Mouse (Mus musculus): Measurements from ENCODE around the gene Sirpa.

Sirpa gene

DNA sequence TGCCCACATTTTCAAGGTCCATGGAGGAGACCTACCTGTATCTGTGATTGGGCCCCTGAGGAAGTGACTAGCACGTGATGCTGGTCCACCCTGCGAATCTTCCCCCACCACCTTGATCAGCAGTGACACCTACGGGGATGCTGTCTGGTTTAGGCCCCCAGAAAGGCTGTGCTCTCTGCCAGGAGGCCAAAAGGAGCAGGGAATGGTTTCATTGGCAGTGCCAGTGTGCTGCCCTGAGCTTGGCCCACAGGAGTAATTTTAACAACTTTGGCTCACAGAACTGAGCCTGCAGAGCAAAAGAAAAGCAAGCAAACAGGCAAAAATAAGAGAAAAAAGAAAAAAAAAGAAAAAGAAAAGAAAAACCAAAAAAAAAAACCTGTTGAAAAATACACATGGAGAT, 13.2 kb downstream of the Sirpa start:
- TF ChIP-seq CTCF (conservative IDR thresholded peaks at IDR 0.05; ENCODE audit: low read length) (no peak), POU5F1 (IDR thresholded peaks at IDR 0.05; ENCODE audit: borderline replicate concordance, low read length) (no peak), NANOG (IDR thresholded peaks at IDR 0.05; ENCODE audit: borderline replicate concordance, low read length) (no peak)
- H3K36me3 ChIP-seq (ENCODE audit: insufficient read depth, low read length): no peaks in the 10 kb centered on the region
- no peaks in the 10 kb centered on the region for H3K9me3 ChIP-seq (ENCODE audit: low read length)

DNA sequence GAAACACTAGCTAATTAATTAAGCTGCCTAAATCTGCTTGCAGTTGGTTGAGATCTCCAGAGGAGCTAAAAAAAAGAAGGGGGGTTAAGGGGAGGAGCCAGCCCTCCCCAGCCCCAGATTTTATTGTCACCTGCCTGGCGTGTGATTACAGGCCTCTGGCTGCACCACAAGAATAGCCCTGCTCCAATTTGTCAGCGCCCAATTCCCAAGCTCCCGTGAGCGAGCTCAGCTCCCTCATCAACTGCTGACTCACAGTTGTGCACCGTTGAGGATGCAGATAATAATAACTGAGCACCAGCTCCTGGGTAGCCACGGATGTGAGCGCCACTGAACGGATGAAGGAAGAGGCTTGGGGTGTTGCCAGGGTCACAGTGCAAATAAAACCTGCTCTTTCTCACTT, 13.6 kb downstream of the Sirpa start:
- no peak overlapping the region for H3K4me3 ChIP-seq (replicated peaks; ENCODE audit: low read length)
- 0 out of 2 replicates have a peak, but pooled peaks cover under 1% of the 10 kb centered on the region for H3K27me3 ChIP-seq (ENCODE audit: insufficient read depth, low read length)
- H3K36me3 ChIP-seq (ENCODE audit: insufficient read depth, low read length): no peaks in the 10 kb centered on the region
- no peaks in the 10 kb centered on the region for H3K4me1 ChIP-seq (replicated peaks; ENCODE audit: low read depth, low read length)
- TF ChIP-seq CTCF (conservative IDR thresholded peaks at IDR 0.05; ENCODE audit: low read length) (no peak), POU5F1 (IDR thresholded peaks at IDR 0.05; ENCODE audit: borderline replicate concordance, low read length) (no peak), NANOG (IDR thresholded peaks at IDR 0.05; ENCODE audit: borderline replicate concordance, low read length) (no peak)
- H3K9me3 ChIP-seq (ENCODE audit: low read length): no peaks in the 10 kb centered on the region

More for the DNA sequence above, 13.2 kb downstream of the Sirpa start:
- 0 out of 2 replicates have a peak, but pooled peaks cover 4% of the 10 kb centered on the region for H3K27me3 ChIP-seq (ENCODE audit: insufficient read depth, low read length)
- no peaks in the 10 kb centered on the region for H3K4me1 ChIP-seq (replicated peaks; ENCODE audit: low read depth, low read length)
- H3K4me3 ChIP-seq (replicated peaks; ENCODE audit: low read length): no peak overlapping the region

DNA sequence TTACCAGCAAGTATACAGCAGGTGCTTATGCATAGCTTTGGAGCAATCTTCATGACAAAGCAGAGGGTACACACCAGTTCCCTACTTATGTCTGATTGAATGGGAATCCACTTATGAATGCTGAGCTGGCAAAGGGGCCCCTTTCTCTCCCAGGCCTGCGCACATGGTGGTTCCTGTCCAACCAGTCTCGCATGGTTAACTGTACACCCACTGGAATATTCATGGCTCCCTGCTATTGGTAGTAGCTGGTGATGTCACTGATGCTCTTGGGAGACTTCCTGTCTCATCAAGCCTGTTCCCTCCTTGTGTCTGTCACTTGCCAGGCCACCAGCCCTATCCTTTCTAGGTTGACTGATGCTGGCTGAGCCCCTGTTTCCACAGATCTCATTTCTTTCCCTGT, 14.3 kb downstream of the Sirpa start:
- no peaks in the 10 kb centered on the region for H3K9me3 ChIP-seq (ENCODE audit: low read length)
- H3K36me3 ChIP-seq (ENCODE audit: insufficient read depth, low read length): no peaks in the 10 kb centered on the region
- H3K4me3 ChIP-seq (replicated peaks; ENCODE audit: low read length): no peak overlapping the region
- no peaks in the 10 kb centered on the region for H3K27me3 ChIP-seq (ENCODE audit: insufficient read depth, low read length)
- no peak for TF ChIP-seq NANOG (IDR thresholded peaks at IDR 0.05; ENCODE audit: borderline replicate concordance, low read length)
- TF ChIP-seq POU5F1 (IDR thresholded peaks at IDR 0.05; ENCODE audit: borderline replicate concordance, low read length): no peak
- TF ChIP-seq CTCF (conservative IDR thresholded peaks at IDR 0.05; ENCODE audit: low read length): no peak
- H3K4me1 ChIP-seq (replicated peaks; ENCODE audit: low read depth, low read length): no peaks in the 10 kb centered on the region

DNA sequence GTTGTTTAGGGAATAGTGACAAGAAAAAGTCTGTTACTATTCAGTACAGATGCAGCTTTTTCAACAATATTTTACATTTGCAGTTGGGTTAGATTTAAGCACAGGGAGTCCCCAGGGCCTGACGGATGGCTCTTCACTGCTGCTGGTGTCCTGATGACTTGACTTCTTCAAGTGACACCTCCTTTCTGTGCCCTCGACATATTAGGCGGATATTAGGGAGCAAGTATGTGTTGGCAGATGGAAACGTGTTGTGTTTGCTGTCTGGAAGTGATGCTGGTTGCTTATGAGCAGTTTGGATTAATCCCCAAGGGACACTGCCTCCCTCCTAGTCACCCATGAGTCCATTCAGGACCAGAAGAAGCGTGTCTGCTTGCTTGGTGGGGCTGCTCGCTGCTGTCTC, 21.3 kb downstream of the Sirpa start:
- no peaks in the 10 kb centered on the region for H3K4me1 ChIP-seq (replicated peaks; ENCODE audit: low read depth, low read length)
- H3K27me3 ChIP-seq (ENCODE audit: insufficient read depth, low read length): no peaks in the 10 kb centered on the region
- peaks cover 14% of the 10 kb centered on the region for H3K9me3 ChIP-seq (ENCODE audit: low read length)
- TF ChIP-seq CTCF (conservative IDR thresholded peaks at IDR 0.05; ENCODE audit: low read length) (no peak), NANOG (IDR thresholded peaks at IDR 0.05; ENCODE audit: borderline replicate concordance, low read length) (no peak), POU5F1 (IDR thresholded peaks at IDR 0.05; ENCODE audit: borderline replicate concordance, low read length) (no peak)
- no peak overlapping the region for H3K4me3 ChIP-seq (replicated peaks; ENCODE audit: low read length)
- 0 out of 2 replicates have a peak, but pooled peaks cover 3% of the 10 kb centered on the region for H3K36me3 ChIP-seq (ENCODE audit: insufficient read depth, low read length)

DNA sequence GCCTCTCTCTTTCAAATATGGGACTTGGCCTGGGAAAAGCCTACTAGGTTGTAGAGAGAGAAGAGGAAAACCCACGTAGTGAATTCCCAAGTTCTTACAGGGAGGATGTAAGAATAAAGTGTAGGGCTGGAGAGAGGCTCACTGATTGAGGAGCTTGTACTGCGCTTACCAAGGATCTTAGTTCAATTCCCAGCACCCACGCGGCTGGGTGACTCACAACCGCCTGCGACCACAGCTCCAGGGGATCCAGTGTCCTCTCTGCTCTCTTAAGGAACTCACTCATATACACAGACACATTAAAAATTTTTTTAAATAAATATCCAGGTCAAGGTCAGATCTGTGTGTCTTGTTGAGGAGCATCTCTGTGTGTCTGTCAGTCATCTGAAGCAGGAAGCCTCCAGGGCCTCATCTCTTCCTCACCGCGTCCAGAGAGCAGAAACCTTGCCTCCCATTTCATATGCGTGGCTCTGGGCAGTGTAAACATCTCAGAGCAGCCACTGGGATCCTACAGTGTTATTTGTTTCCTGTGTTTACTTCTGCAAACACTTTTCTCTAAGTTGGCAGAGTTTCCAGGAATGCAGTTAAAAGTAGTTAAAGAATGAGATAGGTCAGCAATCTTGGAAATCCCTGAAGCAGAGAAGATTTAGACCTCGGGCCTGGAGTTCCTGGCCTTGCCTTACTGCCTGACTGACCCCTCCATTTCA, 22.0 kb downstream of the Sirpa start:
- Histone ChIP-seq H3K4me1 (replicated peaks; ENCODE audit: low read depth, low read length) (no peaks in the 10 kb centered on the region), H3K27me3 (ENCODE audit: insufficient read depth, low read length) (no peaks in the 10 kb centered on the region), H3K36me3 (ENCODE audit: insufficient read depth, low read length) (0 out of 2 replicates have a peak, but pooled peaks cover 3% of the 10 kb centered on the region), H3K9me3 (ENCODE audit: low read length) (peaks cover 14% of the 10 kb centered on the region), H3K4me3 (replicated peaks; ENCODE audit: low read length) (no peak overlapping the region)
- TF ChIP-seq NANOG (IDR thresholded peaks at IDR 0.05; ENCODE audit: borderline replicate concordance, low read length) (no peak), CTCF (conservative IDR thresholded peaks at IDR 0.05; ENCODE audit: low read length) (no peak), POU5F1 (IDR thresholded peaks at IDR 0.05; ENCODE audit: borderline replicate concordance, low read length) (no peak)

DNA sequence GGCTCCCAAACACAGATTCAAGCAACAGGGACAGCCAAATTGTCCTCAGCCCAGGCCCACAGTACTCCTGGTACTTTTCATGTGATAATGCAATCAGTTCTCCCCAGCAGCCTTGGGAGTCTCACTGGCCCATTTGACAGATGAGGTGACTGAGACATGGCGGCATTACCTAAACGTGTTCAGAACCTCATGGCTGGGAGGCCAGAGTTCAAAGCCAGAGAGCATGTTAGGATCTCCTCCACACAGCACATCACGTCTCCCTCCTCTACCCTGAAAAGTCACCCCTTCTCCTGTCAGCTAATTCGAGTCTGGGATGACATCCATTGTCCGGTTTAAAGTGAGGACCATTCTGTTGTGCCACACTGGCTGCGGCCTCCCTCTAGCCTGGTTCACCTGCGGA, 27.5 kb downstream of the Sirpa start:
- TF ChIP-seq POU5F1 (IDR thresholded peaks at IDR 0.05; ENCODE audit: borderline replicate concordance, low read length): no peak
- TF ChIP-seq NANOG (IDR thresholded peaks at IDR 0.05; ENCODE audit: borderline replicate concordance, low read length): no peak
- H3K27me3 ChIP-seq (ENCODE audit: insufficient read depth, low read length): no peaks in the 10 kb centered on the region
- no peaks in the 10 kb centered on the region for H3K4me1 ChIP-seq (replicated peaks; ENCODE audit: low read depth, low read length)
- H3K9me3 ChIP-seq (ENCODE audit: low read length): peaks cover 12% of the 10 kb centered on the region
- H3K36me3 ChIP-seq (ENCODE audit: insufficient read depth, low read length): 0 out of 2 replicates have a peak, but pooled peaks cover 3% of the 10 kb centered on the region
- H3K4me3 ChIP-seq (replicated peaks; ENCODE audit: low read length): no peak overlapping the region

DNA sequence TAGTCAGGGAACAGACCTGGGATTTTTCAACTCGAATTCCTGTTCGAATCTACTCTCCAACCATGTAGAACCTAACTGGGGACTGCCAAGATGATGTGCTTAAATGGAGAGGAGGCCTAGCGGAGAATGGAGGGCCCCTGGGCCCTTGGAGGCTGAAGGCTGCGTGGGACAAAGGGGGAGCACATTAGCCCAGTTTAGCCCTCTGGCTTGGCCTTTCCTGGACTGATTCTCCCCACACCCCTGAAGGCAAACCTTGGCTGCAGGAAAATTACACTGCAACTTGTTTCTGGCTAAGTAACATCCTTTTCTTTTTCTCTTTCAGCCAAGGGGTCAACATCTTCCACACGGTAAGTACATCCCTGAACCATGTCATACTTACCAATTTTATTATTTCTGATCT, 28.2 kb downstream of the Sirpa start:
- TF ChIP-seq NANOG (IDR thresholded peaks at IDR 0.05; ENCODE audit: borderline replicate concordance, low read length): no peak
- TF ChIP-seq POU5F1 (IDR thresholded peaks at IDR 0.05; ENCODE audit: borderline replicate concordance, low read length): no peak
- no peak for TF ChIP-seq CTCF (conservative IDR thresholded peaks at IDR 0.05; ENCODE audit: low read length)
- no peaks in the 10 kb centered on the region for H3K27me3 ChIP-seq (ENCODE audit: insufficient read depth, low read length)
- no peak overlapping the region for H3K4me3 ChIP-seq (replicated peaks; ENCODE audit: low read length)
- H3K9me3 ChIP-seq (ENCODE audit: low read length): peaks cover 5% of the 10 kb centered on the region
- H3K4me1 ChIP-seq (replicated peaks; ENCODE audit: low read depth, low read length): no peaks in the 10 kb centered on the region
- H3K36me3 ChIP-seq (ENCODE audit: insufficient read depth, low read length): no peaks in the 10 kb centered on the region

DNA sequence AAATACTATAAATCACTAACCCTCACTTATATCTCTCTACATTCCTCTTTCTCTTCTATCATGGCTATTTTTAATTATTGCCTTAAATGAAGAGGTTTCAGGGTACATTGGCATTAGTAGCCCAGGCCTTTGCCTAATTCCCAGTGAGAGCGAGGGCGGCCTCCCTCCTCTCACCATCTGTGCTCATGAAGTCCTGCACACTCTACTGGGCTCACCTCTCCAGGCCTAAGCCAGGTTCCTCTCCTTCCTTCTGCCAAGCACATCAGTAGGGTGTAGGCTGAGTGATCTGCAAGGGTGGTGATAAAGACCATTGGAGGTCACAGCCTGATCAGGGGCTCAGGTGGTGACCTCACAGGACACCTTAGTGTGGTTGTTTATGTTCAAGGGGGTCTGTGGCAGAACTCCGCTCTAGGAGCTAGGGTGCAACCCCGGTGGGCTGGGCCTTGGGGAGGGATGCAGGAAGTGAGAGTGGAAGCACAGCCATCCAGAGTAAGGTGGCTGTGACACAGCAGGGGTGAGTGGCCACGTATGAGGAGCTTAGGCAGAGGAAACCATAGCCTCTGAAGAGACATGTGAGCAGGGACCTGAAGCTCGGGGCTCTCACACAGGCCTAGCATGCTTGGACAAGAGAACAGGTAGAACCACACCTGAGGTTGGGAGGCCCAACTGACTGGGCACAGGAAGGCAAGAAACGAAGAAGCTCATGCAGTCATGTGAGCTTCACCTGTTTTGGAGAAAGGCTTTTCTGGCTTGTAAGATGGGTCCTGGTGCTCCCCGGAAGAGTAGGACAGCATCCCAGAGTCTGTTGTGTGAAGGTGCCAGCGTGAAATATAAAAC, 29.2 kb downstream of the Sirpa start:
- no peaks in the 10 kb centered on the region for H3K9me3 ChIP-seq (ENCODE audit: low read length)
- no peak for TF ChIP-seq NANOG (IDR thresholded peaks at IDR 0.05; ENCODE audit: borderline replicate concordance, low read length)
- no peak for TF ChIP-seq POU5F1 (IDR thresholded peaks at IDR 0.05; ENCODE audit: borderline replicate concordance, low read length)
- TF ChIP-seq CTCF (conservative IDR thresholded peaks at IDR 0.05; ENCODE audit: low read length): no peak
- H3K36me3 ChIP-seq (ENCODE audit: insufficient read depth, low read length): no peaks in the 10 kb centered on the region
- H3K27me3 ChIP-seq (ENCODE audit: insufficient read depth, low read length): no peaks in the 10 kb centered on the region
- no peaks in the 10 kb centered on the region for H3K4me1 ChIP-seq (replicated peaks; ENCODE audit: low read depth, low read length)
- no peak overlapping the region for H3K4me3 ChIP-seq (replicated peaks; ENCODE audit: low read length)
